Mouse (Mus musculus) limb, embryonic 10.5 days (tissue): ENCODE results near the gene Tmem129. TPM values are rescaled to one million over a fixed set of nuclear protein-coding genes. Genes with fewer than 3 reads are reported as not detected.

Experiments used
- DNase-seq: peaks from one replicate; pipeline ENCODE4 v3.0.0-alpha.2; 2017; ENCODE audit warnings: low spot score
- H3K27ac ChIP-seq: fragments of 300-500 bp; sonication (generic); 2 replicates; pipeline ENCODE4 v1.5.1; 2016; ENCODE audit warnings: mild to moderate bottlenecking
- H3K27me3 ChIP-seq: fragments of 300-500 bp; sonication (generic); 2 replicates; pipeline ENCODE4 v1.6.1; 2016; ENCODE audit warnings: low read depth, mild to moderate bottlenecking; ENCODE audit not compliant: poor library complexity, severe bottlenecking
- H3K36me3 ChIP-seq: fragments of 300-500 bp; sonication (generic); 2 replicates; pipeline ENCODE4 v1.6.1; 2016; ENCODE audit warnings: mild to moderate bottlenecking, moderate library complexity
- H3K4me1 ChIP-seq: fragments of 300-500 bp; sonication (generic); 2 replicates; pipeline ENCODE4 v1.6.1; 2016
- H3K4me3 ChIP-seq: fragments of 300-500 bp; sonication (generic); 2 replicates; pipeline ENCODE4 v1.5.1; 2016; ENCODE audit warnings: mild to moderate bottlenecking, moderate library complexity
- H3K9me3 ChIP-seq: fragments of 300-500 bp; sonication (generic); replicated peaks from 2 replicates; pipeline ENCODE4 v1.6.1; 2016; ENCODE audit warnings: mild to moderate bottlenecking
- WGBS: fragments of 180-500 bp; shearing (Covaris S2); methylation state at CpG from one replicate; pipeline ENCODE4 v1.1.7; 2016; 5-methylcytosine and 5-hydroxymethylcytosine counted together
- polyA plus RNA-seq: library from polyadenylated mRNA; unstranded; fragments of >200 nt; fragmentation: Nextera tagmentation; extraction: Ambion mirVana; gene quantifications from 2 replicates; pipeline ENCODE4 v1.2.1, GENCODE M21; 2016

Gene Tmem129
- polyA plus RNA-seq, 1 experiment from 2014 or later, result 47.2 TPM

DNA sequence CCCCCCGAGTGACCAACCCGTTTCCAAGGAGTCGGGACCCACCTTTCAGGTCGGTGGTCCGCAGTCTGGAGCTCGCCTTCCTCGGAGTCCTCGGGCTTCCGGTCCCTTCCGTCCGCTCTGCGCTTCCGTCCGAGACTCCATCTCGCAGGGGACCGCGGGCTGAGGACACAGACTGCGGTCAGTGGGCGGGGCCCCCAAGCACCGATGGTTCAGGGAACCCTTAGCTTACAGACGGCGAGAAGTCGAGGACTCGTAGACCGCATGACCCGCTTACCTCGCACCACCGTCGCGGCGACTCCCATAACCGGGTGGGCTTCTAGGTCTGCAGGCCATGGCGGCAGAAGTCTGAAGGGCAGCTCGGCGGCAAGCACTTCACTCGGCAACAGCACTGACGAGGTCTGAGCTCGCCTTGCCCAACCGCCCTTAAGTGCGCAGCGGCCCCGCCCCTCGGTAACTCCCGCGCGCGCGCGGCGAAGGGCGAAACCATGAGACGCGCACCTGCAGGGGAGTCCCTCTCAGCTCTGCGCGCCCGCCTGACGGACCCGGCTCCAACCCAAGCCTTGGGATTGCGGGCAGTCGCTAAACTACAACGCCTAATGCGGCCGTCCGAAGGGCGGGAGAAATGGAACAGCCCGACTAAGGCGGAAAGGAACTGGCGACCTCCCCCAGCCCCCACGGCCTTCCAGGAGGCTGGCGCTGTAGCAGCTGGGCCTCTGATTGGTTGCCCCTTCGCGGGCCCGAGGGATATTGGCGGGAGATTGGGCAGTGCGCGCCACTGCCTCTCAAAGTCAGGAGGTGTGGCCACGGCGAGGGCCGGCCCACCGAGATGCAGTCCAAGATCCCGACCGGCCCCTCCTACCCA, 6.1 kb downstream of the Tmem129 start, which contains the start of gene Slbp:
Gene Slbp, minus strand, starts transcription at position 654 of the 862 bp plus-strand sequence.
- Histone ChIP-seq H3K9me3 (no peaks in the 10 kb centered on the region), H3K27ac (peak within 1 kb of the TSS; percentile 99), H3K4me1 (peaks cover 40% of the 10 kb centered on the region), H3K36me3 (peaks cover 58% of the 10 kb centered on the region), H3K4me3 (peak within 1 kb of the TSS; percentile 82), H3K27me3 (no peaks in the 10 kb centered on the region)
- WGBS, result under 1% methylated on average over 82 of the region's 82 CpGs
- peak; percentile 97 for DNase-seq

- under 1% methylated on average over 11 of the region's 11 CpGs for WGBS
- H3K27ac ChIP-seq, result peak overlapping the region; percentile 99
- H3K4me1 ChIP-seq, result peaks cover 33% of the 10 kb centered on the region
- peaks cover 65% of the 10 kb centered on the region for H3K36me3 ChIP-seq
- DNase-seq, result no peak
- H3K4me3 ChIP-seq, result peak overlapping the region; percentile 82
- no peaks in the 10 kb centered on the region for H3K27me3 ChIP-seq
- no peaks in the 10 kb centered on the region for H3K9me3 ChIP-seq
Observed at GRCm38 (mm10) chr5:33651541-33651920, 6.7 kb downstream of the Tmem129 start.

DNA sequence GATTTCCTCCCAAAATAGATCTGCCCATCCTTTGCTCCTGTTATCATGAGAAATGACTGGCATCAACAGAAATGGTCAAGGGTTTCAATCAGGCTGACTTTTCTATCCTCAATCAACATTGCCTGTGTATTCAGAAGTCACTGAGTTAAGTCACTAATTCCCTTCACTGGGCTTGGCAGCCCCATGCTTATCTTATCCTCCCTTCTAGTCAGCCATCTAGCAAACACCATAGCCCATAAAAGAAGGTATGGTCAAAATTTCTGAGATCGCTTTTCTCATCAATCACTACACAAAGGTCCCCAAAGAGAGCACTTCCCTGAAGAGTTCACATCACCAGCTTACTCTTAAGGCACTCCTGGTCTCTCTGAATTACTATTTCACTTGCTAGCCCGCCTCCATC, 7.2 kb downstream of the Tmem129 start:
- Histone ChIP-seq H3K27me3 (no peaks in the 10 kb centered on the region), H3K4me1 (peaks cover 28% of the 10 kb centered on the region), H3K4me3 (peak overlapping the region; percentile 82), H3K9me3 (no peaks in the 10 kb centered on the region), H3K36me3 (peaks cover 70% of the 10 kb centered on the region), H3K27ac (peak overlapping the region; percentile 99)
- 20% methylated on average over 2 of the region's 2 CpGs for WGBS
- no peak for DNase-seq

DNA sequence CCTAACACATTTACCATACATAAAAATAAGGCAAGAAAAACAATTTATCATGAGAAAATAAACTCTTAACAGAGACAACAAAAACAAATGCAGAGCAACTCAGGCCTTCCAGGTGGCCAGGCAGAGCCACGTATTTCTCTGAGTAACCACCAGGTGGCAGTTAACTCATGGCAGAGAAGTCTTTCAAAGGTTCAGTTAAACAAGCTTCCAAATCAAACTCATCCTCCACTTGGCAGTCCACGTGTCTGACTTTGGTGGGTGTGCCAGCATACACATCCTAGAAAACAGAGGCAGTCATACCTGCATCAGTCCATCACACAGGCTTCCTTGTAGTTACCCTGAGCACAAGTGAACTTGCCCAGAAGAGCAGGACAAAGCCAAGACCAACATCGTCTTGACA, 17.6 kb downstream of the Tmem129 start:
- WGBS, result 66% methylated on average over 3 of the region's 3 CpGs
- no peak overlapping the region for H3K4me3 ChIP-seq
- peak; percentile 43 for DNase-seq
- no peaks in the 10 kb centered on the region for H3K4me1 ChIP-seq
- H3K36me3 ChIP-seq, result peaks cover 94% of the 10 kb centered on the region
- no peaks in the 10 kb centered on the region for H3K9me3 ChIP-seq
- no peak overlapping the region for H3K27ac ChIP-seq
- H3K27me3 ChIP-seq, result no peaks in the 10 kb centered on the region

DNA sequence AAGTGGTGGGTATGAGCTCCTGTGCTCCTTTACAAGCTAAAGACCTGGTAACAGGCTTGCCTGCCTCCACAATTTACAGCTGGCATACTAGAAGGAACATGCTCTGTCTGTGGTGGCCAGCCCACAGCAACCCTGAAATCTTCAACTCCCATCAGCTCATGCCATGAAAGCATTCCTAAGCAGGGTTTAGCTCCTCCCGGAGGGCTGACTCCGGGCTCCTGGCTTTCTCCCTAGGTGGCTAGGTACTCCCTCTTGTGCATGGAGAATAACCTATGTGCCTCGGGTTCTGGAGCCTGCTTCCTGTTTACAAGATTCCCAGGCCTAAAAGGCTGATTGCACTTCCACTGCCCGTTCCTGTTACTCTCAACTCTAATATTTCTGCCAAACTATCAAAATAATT, 19.4 kb downstream of the Tmem129 start:
- peaks cover 89% of the 10 kb centered on the region for H3K36me3 ChIP-seq
- no peaks in the 10 kb centered on the region for H3K4me1 ChIP-seq
- WGBS, result 68% methylated on average over 4 of the region's 4 CpGs
- DNase-seq, result no peak
- H3K4me3 ChIP-seq, result no peak overlapping the region
- H3K9me3 ChIP-seq, result no peaks in the 10 kb centered on the region
- H3K27ac ChIP-seq, result no peak overlapping the region
- no peaks in the 10 kb centered on the region for H3K27me3 ChIP-seq

DNA sequence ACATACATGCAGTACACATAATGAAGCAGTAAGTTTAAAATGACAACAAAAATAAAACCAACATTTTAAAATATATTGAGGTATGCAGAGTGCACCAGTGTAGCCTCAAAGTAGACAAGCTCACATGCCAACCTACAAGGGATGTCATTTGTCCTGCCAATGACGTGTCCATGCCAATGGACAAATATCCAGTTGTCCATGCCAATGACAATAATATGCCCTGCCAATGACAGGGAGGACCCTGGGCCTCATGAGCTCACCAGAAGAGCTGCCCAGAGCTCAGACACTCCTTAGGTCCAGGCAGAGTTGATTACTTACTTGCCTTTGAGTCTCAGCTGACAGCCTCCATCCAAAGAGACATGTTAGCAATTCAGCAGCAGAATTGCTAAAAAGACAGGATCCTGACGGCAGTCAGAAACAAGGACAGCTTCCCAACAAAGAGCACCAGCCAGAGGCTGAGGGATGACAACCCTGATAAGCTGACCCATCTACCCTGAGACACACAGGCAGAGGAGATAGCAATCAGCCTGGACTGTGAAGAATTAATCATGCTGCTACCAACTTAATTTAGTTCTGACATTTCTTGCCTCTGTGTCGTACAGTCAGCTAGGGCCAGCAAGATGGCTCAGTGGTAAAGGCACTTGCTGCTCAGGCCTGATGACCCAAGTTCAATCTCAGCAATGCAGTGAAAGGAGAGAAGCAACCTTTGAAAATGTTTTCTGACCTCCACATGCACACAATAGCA, 20.4 kb downstream of the Tmem129 start:
- H3K27me3 ChIP-seq, result no peaks in the 10 kb centered on the region
- H3K4me3 ChIP-seq, result no peak overlapping the region
- H3K9me3 ChIP-seq, result no peaks in the 10 kb centered on the region
- DNase-seq, result no peak
- no peak overlapping the region for H3K27ac ChIP-seq
- WGBS, result 91% methylated on average over 3 of the region's 3 CpGs
- H3K36me3 ChIP-seq, result peaks cover 79% of the 10 kb centered on the region
- no peaks in the 10 kb centered on the region for H3K4me1 ChIP-seq

DNA sequence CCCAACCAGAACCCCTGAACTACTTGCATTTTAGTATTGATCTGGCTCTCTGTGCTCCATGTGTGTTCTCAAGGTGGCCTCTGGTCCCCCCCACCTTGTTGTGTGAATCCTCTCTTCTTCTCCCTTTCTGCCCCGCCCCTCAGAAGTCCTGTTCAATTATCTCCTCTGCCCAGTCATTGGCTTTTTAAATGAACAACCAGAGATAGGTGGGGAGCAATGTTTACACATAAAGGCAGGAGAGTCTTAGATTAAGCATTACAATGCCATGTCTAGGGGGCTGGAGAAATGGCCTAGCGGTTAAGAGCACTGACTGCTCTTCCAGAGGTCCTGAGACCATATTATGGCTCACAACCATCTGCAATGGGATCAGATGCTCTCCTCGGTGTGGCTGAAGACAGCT, 22.9 kb downstream of the Tmem129 start:
- Histone ChIP-seq H3K36me3 (peaks cover 54% of the 10 kb centered on the region), H3K9me3 (no peaks in the 10 kb centered on the region), H3K4me1 (peaks cover 11% of the 10 kb centered on the region), H3K4me3 (no peak overlapping the region), H3K27me3 (no peaks in the 10 kb centered on the region), H3K27ac (no peak overlapping the region)
- WGBS, result 91% methylated on average over 3 of the region's 3 CpGs
- no peak for DNase-seq

GRCm38 (mm10) chr5:33632526-33632925, 25.7 kb downstream of the Tmem129 start:
- H3K27me3 ChIP-seq, result no peaks in the 10 kb centered on the region
- H3K4me3 ChIP-seq, result no peak overlapping the region
- 83% methylated on average over 1 of the region's 1 CpGs for WGBS
- H3K9me3 ChIP-seq, result no peaks in the 10 kb centered on the region
- H3K36me3 ChIP-seq, result peaks cover 30% of the 10 kb centered on the region
- peaks cover 26% of the 10 kb centered on the region for H3K4me1 ChIP-seq
- no peak overlapping the region for H3K27ac ChIP-seq
- DNase-seq, result no peak

DNA sequence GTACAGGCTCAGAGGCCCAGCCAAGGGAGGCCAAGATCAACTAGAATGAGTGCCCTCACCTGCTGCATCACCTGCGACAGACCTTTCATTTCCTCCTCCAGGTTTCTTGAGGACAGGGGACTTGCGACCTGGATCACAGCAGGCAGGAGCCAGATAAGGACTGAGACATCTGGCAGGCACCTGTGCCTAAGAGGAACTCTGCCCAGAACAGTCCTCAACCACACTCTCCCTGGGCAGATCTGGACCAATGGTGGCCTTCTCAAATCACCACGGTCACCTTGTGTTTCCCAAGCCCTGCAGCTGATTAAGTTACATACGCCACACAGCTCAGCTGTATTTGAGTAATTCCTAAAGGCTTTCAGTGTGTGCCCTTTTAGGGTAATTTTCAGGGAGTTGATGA, 27.6 kb downstream of the Tmem129 start:
- Histone ChIP-seq H3K9me3 (no peaks in the 10 kb centered on the region), H3K27ac (peak overlapping the region; percentile 91; the same call in 1 of the 2 replicates), H3K4me3 (peak overlapping the region; percentile 76), H3K4me1 (peaks cover 26% of the 10 kb centered on the region), H3K27me3 (no peaks in the 10 kb centered on the region), H3K36me3 (peaks cover 16% of the 10 kb centered on the region)
- WGBS, result 67% methylated on average over 4 of the region's 4 CpGs
- DNase-seq, result no peak

DNA sequence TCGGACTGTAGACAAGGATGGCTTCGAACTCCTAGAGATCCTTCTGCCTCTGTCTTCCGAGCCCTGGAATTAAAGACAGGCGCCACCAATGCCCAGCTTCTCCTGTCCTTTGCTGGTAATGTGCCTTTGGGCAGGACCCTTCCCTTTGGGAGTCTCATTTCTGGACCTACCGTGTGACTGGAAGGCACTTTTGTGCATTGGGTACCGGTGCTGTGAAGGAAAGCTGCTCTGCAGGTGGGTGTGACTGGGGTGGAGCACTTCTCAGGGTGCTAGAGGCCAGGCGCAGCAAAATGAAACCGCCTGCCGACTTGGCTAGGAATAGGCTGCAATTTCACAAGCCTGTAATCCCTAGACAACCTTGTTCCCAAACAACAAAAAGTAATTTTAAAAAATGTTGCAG, 28.2 kb downstream of the Tmem129 start:
- Histone ChIP-seq H3K4me1 (peaks cover 26% of the 10 kb centered on the region), H3K36me3 (peaks cover 17% of the 10 kb centered on the region), H3K27ac (peak overlapping the region; percentile 91), H3K27me3 (no peaks in the 10 kb centered on the region), H3K4me3 (peak overlapping the region; percentile 76), H3K9me3 (no peaks in the 10 kb centered on the region)
- DNase-seq, result no peak
- WGBS, result 6% methylated on average over 9 of the region's 9 CpGs

- under 1% methylated on average over 97 of the region's 99 CpGs for WGBS
- Histone ChIP-seq H3K4me1 (peaks cover 26% of the 10 kb centered on the region), H3K9me3 (no peaks in the 10 kb centered on the region), H3K36me3 (peaks cover 15% of the 10 kb centered on the region), H3K27me3 (no peaks in the 10 kb centered on the region), H3K4me3 (peak within 1 kb of the TSS; percentile 76), H3K27ac (peak within 1 kb of the TSS; percentile 91)
- peak; percentile 100 for DNase-seq
Observed at GRCm38 (mm10) chr5:33629301-33629987, 28.8 kb downstream of the Tmem129 start, which contains the start of the genes Fam53a and Gm9903. Gene Fam53a, minus strand, starts transcription at chr5:33629635. Gene Gm9903, plus strand, starts transcription at chr5:33629925.

GRCm38 (mm10) chr5:33628820-33629300, 29.4 kb downstream of the Tmem129 start:
- Histone ChIP-seq H3K9me3 (no peaks in the 10 kb centered on the region), H3K4me3 (peak overlapping the region; percentile 76), H3K27ac (peak overlapping the region; percentile 91), H3K36me3 (peaks cover 15% of the 10 kb centered on the region; the same call in 1 of the 2 replicates), H3K27me3 (no peaks in the 10 kb centered on the region), H3K4me1 (peaks cover 26% of the 10 kb centered on the region)
- DNase-seq, result peak; percentile 78
- under 1% methylated on average over 24 of the region's 24 CpGs for WGBS
